Mouse (Mus musculus) liver, postnatal 0 days (tissue): Measurements from ENCODE around the gene Gm21985.

Source experiments
- CTCF ChIP-seq: sonication (generic); IDR thresholded peaks from 2 replicates; pipeline ENCODE4 v1.5.1; 2016; ENCODE audit warnings: antibody characterized with exemption, low read depth
- EP300 ChIP-seq: IDR thresholded peaks from 2 replicates; pipeline ENCODE4 v1.6.1; 2016; ENCODE audit warnings: antibody characterized with exemption, low read depth, mild to moderate bottlenecking

GRCm38 (mm10) chr2:112264364-112264763, 1.8 kb upstream of the Gm21985 start:
- no peak for TF ChIP-seq EP300
- TF ChIP-seq CTCF: no peak
